Mouse (Mus musculus) embryonic facial prominence, embryonic 15.5 days (tissue): ENCODE results near the gene Dram1. TPM values are rescaled to one million over a fixed set of nuclear protein-coding genes. Genes with fewer than 3 reads are reported as not detected.

Experiments used
- ATAC-seq: fragments of 200-750 bp; cut with Nextera tagmentation; 2 replicates; pipeline ENCODE4 v1.8.0; 2017; ENCODE audit warnings: low read depth, moderate TSS enrichment; ENCODE audit not compliant: insufficient number of reproducible peaks, low FRiP score, low TSS enrichment
- H3K27ac ChIP-seq: fragments of 300-500 bp; sonication (generic); replicated peaks from 2 replicates; pipeline ENCODE4 v1.5.1; 2015; ENCODE audit warnings: mild to moderate bottlenecking, inconsistent platforms
- H3K27me3 ChIP-seq: fragments of 300-500 bp; sonication (generic); 2 replicates; pipeline ENCODE4 v1.6.1; 2015; ENCODE audit warnings: inconsistent platforms
- H3K36me3 ChIP-seq: fragments of 300-500 bp; sonication (generic); 2 replicates; pipeline ENCODE4 v1.6.1; 2015; ENCODE audit warnings: mild to moderate bottlenecking, inconsistent platforms
- H3K4me1 ChIP-seq: fragments of 300-500 bp; sonication (generic); 2 replicates; pipeline ENCODE4 v1.6.1; 2015; ENCODE audit warnings: inconsistent platforms
- H3K4me2 ChIP-seq: fragments of 300-500 bp; sonication (generic); replicated peaks from 2 replicates; pipeline ENCODE4 v1.6.1; 2015; ENCODE audit warnings: mild to moderate bottlenecking, inconsistent platforms
- H3K4me3 ChIP-seq: fragments of 300-500 bp; sonication (generic); replicated peaks from 2 replicates; pipeline ENCODE4 v1.5.1; 2015; ENCODE audit warnings: mild to moderate bottlenecking, inconsistent platforms
- H3K9ac ChIP-seq: fragments of 300-500 bp; sonication (generic); 2 replicates; pipeline ENCODE4 v1.6.1; 2015; ENCODE audit warnings: inconsistent platforms
- H3K9me3 ChIP-seq: fragments of 300-500 bp; sonication (generic); replicated peaks from 2 replicates; pipeline ENCODE4 v1.6.1; 2016; ENCODE audit warnings: inconsistent platforms
- WGBS: fragments of 180-500 bp; shearing (Covaris S2); methylation state at CpG from one replicate; pipeline ENCODE4 v1.1.7; 2015; 5-methylcytosine and 5-hydroxymethylcytosine counted together
- polyA plus RNA-seq: library from polyadenylated mRNA; unstranded; fragments of >200 nt; fragmentation: Nextera tagmentation; extraction: Ambion mirVana; gene quantifications from 2 replicates; pipeline ENCODE4 v1.2.1, GENCODE M21; 2015

Gene Dram1
- polyA plus RNA-seq, 1 experiment from 2014 or later: 3.5 TPM

- no peak overlapping the region for H3K4me3 ChIP-seq
- H3K4me1 ChIP-seq: no peaks in the 10 kb centered on the region; the same call in 1 of the 2 replicates
- H3K9ac ChIP-seq: no peak overlapping the region
- H3K9me3 ChIP-seq: no peaks in the 10 kb centered on the region
- no peak overlapping the region for H3K4me2 ChIP-seq
- no peaks in the 10 kb centered on the region for H3K36me3 ChIP-seq
- no peaks in the 10 kb centered on the region for H3K27me3 ChIP-seq
- ATAC-seq: no peak
- H3K27ac ChIP-seq: no peak overlapping the region
- 73% methylated on average over 3 of the region's 3 CpGs for WGBS
These were observed 97.2 kb downstream of the Dram1 start for GRCm38 (mm10) chr10:88281699-88282098.

DNA sequence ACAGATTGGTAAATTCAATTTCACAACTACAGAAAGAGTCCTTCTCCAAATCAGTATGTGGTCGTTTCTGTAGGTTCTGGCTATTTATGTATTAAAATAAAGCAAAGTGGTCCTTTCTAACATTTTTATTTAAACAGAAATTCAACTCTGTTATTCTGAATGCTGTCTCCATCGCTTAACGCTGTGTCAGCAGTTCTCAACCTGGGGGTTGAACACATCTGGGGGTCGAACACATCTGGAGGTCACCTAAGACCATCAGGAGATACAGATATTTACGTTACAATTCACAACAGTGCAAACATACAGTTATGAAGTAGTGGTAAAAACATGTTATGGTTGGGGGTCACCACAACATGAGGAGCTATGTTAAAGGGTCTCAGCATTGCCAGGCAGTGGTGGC, 104.8 kb downstream of the Dram1 start:
- Histone ChIP-seq H3K9ac (no peak overlapping the region), H3K9me3 (no peaks in the 10 kb centered on the region), H3K27ac (no peak overlapping the region; the same call in 1 of the 2 replicates), H3K4me1 (no peaks in the 10 kb centered on the region), H3K27me3 (no peaks in the 10 kb centered on the region), H3K4me2 (no peak overlapping the region), H3K4me3 (no peak overlapping the region), H3K36me3 (no peaks in the 10 kb centered on the region)
- 64% methylated on average over 5 of the region's 5 CpGs for WGBS
- ATAC-seq: no peak

Other genes starting within 250 kb of the Dram1 start
- gene Parpbp, start 232.1 kb downstream of the Dram1 start, polyA plus RNA-seq: 8.6 TPM in 2 replicates
- 60.3 and 63.8 TPM in 2 replicates for gene Nup37, start 232.1 kb downstream of the Dram1 start, polyA plus RNA-seq
- gene Washc3, start 178.0 kb downstream of the Dram1 start, polyA plus RNA-seq: 61.3 and 63.8 TPM in 2 replicates
- 11.0 and 11.1 TPM in 2 replicates for gene Gnptab, start 52 bp upstream of the Dram1 start, polyA plus RNA-seq
- gene Sycp3, start 80.5 kb upstream of the Dram1 start, polyA plus RNA-seq: 0.47 TPM in 1 of 2 replicates, not detected in the other
- gene Chpt1, start 125.0 kb upstream of the Dram1 start, polyA plus RNA-seq: 39.6 and 41.4 TPM in 2 replicates
- gene Mybpc1, start 226.1 kb upstream of the Dram1 start, polyA plus RNA-seq: 46.6 and 56.5 TPM in 2 replicates